Mouse (Mus musculus): ENCODE measurements at regions not wholly inside any gene's neighbourhood (a gene's known extent, or its start where the extent isn't known, plus 50 kb on each side); places are given as distances from the start of the nearest gene placed in this dataset.

- TF ChIP-seq CTCF (conservative IDR thresholded peaks at IDR 0.05 in 1 of 2, IDR thresholded peaks at IDR 0.05 in 1 of 2; ENCODE audit: low read depth in 2 of 2, low read length in 2 of 2) (no peak), E2F4 (IDR thresholded peaks at IDR 0.05; ENCODE audit: insufficient replicate concordance, low read depth, low read length) (no peak), MAX (IDR thresholded peaks at IDR 0.05; ENCODE audit: low read length) (no peak), ZKSCAN1 (IDR thresholded peaks at IDR 0.05; ENCODE audit: borderline replicate concordance, low read depth, low read length) (no peak), BHLHE40 (IDR thresholded peaks at IDR 0.05; ENCODE audit: low read depth, low read length) (no peak)
Measured at GRCm38 (mm10) chr3:156252256-156252861, 309.2 kb upstream of the Negr1 start.

Measured in CH12.LX (cell line).